Mouse (Mus musculus) spleen, adult 12 weeks (tissue): ENCODE measurements around the gene Spag5.
"Not testable (repeated sequence)": the region's sequence is repeated elsewhere in the genome, so short reads cannot be mapped to it uniquely, and the experiment has no call there.

Source experiments
- DNase-seq: peaks from one replicate; pipeline ENCODE4 v3.0.0; 2022; ENCODE audit warnings: low spot score

Spag5 gene

GRCm38 (mm10) chr11:78301357-78302084, at the start of gene Spag5:
Spag5 (plus strand) TSS chr11:78301529.
- peak; percentile 85 for DNase-seq

DNA sequence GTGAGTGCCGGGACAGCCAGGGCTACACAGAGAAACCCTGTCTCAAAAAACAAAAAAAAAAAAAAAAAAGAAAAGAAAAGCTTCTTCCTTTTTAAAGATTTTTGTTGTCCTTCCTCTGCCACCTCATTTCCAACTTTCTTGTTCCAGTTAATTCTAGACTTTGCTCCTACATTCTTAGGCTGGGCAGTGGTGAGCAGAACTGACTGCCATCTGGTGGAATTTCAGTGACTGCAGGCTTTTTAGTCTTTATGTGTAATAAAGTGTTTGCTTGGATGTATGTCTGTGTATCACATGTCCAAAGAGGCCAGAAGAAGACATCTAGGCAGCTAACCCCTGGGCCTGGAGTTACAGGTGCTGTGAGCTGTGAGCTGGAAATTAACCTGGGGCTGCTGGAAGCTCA, 44.7 kb upstream of the Spag5 start:
- no peak for DNase-seq

DNA sequence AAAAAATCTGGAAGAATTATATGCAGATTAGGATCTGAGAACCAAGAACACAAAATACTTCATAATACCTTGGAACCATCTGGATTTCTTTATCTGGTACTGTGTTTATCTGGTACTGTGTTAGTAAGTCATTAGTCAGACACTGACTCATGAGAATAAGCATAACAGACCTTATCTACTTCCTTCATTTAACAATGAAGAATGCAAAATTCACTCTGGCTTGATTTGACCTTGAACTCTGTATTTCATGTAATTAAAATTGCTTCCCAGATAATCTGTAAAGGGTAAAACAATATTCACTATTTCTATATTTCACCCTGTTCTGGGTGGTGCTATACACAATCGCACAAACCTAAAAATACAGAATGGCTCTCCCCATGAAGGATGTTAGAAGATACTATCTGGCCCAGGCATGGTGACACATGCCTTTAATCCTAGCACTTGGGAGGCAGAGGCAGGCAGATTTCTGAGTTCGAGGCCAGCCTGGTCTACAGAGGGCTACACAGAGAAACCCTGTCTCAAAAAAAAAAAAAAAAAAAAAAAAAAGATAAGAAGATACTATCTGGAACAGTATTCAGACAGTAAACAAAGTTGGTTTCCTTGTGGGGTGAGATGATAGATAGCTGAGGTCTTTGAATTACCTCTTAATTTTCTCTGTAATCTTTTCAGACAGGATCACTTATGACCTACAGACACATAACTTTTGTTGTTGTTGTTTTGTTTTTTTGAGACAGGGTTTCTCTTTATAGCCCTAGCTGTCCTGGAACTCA, 40.7 kb upstream of the Spag5 start:
- DNase-seq: no peak

DNA sequence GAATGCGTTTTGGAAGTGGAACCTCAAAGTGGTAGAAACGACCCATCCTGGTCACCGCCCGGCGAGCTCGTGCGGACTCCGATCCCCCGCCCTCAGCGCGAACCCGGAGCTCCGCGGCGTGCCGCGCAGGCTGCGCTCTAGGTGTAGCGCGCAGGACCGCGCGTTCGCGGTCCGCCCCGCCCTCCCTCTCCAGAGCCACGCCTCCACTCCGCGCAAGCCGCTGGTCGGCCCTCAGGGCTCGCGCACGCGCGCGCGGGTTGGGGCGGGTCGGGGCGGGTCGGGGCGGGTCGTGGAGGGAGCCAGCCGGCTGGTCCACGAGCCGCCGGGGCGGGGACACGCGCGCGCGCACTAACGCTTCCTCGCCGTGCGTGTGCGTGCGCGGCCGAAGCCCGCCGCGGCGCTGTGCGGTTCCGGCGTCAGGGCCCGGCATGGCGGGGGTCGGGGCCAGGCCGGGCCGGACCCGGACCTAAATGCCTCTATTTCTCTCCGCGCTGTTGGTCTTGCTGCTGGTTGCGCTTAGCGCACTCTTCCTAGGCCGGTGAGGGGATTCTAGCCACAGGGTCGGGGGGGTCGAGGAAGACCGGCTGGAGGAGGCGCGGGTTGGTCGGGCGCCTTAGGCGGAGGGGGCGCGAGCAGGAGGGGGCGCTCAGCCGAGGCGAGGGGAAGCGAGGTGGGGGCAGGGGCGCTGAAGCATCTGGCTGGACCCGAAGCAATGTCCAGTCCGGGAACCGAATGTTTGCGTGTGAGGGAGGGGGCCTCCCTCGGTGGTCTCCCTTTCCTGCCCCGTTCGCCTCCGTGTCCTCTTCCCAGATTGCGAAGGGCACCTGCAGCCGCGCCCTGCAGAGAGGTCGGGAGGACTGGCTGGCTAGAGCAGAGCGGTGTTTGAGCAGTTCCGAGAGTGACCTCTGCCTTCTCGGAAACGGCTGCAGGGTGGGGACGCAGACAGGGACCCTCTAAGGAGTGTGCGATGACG, 39.7 kb upstream of the Spag5 start, which contains the start of gene 2610507B11Rik:
Gene 2610507B11Rik, plus strand, starts transcription at position 373 of the 973 bp plus-strand sequence.
- DNase-seq: peak; percentile 89

GRCm38 (mm10) chr11:78262550-78262949, 38.8 kb upstream of the Spag5 start:
- DNase-seq: peak; percentile 17

DNA sequence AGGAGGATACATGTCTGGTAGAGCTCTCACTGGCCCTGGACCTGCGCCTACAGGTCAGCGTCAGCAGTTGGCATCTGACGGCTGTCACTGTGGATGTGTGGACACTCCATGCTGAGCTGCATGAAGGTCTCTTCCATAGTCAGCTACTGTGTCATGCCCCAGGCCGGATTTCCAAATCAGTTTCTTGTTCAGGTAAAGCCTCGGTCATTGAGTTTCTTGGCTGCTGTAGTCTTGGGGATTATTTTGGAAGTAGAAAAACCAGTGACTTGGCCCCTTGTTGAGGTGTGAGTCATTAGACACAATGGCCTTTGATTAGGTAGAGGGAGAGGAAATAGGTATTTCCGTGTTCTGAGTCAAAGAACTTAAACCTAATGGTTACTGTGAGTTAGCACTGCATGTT, 35.8 kb upstream of the Spag5 start:
- DNase-seq: no peak

- DNase-seq: no peak
Measured at GRCm38 (mm10) chr11:78271986-78272385, 29.3 kb upstream of the Spag5 start.

GRCm38 (mm10) chr11:78275596-78275995, 25.7 kb upstream of the Spag5 start:
- DNase-seq: no peak

- DNase-seq: not testable (repeated sequence)
Measured at GRCm38 (mm10) chr11:78276169-78276568, 25.2 kb upstream of the Spag5 start.

DNA sequence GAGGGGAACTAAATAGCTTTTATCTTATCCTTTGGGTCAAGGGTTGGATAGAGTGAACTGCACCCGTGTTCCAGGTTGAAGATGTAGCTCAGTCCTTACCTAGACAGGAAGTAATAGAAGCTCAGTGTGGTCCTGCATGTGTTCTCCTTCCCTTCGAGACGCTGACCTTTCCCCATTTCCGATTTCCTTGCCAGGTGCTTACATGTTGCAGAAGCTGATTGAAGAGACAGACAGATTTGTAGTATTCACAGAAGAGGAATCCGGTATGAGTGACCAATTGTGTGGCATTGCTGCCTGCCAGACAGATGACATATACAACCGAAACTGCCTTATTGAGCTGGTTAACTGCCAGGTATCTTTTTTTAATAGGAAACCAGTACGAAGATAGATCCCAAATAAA, 22.5 kb upstream of the Spag5 start:
- DNase-seq: no peak

GRCm38 (mm10) chr11:78279586-78279985, 21.7 kb upstream of the Spag5 start:
- no peak for DNase-seq

- DNase-seq: no peak
Measured at GRCm38 (mm10) chr11:78289146-78289763, 12.1 kb upstream of the Spag5 start.

- DNase-seq: no peak
Measured at GRCm38 (mm10) chr11:78290654-78291053, 10.7 kb upstream of the Spag5 start, which contains the start of gene BC030499. BC030499 (plus strand) TSS chr11:78290841.

DNA sequence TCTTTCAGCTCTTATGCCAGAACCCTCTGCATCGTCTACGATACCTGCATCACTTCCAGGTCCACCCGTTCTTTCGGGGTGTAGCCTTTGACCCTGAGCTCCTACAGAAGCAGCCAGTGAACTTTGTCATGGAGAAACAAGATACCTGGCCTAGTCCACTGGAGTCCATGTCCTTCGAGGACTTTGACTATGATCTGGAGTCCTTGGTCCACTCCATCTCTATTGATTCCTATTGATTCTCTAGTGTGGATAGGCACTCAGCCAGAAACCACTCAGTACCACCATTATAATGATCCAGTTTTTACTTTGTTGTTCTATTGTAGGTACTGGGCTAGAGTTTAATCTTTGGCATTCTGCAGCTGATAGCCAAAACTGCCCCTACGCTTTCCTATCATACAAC, 6.7 kb upstream of the Spag5 start:
- no peak for DNase-seq

DNA sequence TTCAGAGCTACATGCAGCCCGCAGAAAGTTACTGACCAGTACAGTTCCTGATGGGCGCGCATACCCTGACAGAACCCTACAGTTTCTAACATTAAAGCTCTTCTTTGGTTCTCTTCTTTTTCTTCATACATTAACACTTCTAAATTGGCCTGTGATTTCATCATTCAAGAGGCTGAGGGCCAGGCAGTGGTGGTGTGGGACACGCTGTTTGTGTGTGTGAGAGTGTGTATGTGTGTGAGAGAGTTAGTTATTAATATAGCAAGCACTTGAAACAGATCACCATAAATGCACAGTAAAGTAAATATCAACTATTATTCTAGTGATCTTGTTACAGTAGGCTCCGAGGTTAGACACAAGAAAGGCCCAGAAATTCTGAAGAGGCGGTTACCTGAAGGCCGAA, 412 bp upstream of the Spag5 start:
- DNase-seq: no peak

GRCm38 (mm10) chr11:78305272-78305671, 3.9 kb downstream of the Spag5 start:
- DNase-seq: no peak

- no peak for DNase-seq
Measured at GRCm38 (mm10) chr11:78310861-78311511, 9.7 kb downstream of the Spag5 start.

DNA sequence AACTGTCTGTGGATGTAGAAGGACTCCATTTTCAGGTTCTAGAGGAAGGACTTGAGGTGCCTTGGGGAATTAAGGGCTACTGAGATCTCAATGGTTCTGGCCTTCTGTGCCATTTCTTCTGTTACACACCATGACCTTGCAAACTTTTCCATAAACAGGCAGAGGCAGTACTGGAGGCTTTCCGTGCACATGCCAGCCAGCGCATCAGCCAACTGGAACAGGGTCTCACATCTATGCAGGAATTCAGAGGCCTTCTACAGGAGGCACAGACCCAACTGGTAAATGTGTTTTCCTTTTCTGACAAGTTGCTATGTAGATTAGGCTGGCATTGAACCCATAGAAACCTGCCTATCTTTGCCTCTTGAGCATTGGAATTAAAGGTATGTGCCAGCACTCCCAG, 12.3 kb downstream of the Spag5 start:
- no peak for DNase-seq

- no peak for DNase-seq
Measured at GRCm38 (mm10) chr11:78318411-78318810, 17.1 kb downstream of the Spag5 start.

DNA sequence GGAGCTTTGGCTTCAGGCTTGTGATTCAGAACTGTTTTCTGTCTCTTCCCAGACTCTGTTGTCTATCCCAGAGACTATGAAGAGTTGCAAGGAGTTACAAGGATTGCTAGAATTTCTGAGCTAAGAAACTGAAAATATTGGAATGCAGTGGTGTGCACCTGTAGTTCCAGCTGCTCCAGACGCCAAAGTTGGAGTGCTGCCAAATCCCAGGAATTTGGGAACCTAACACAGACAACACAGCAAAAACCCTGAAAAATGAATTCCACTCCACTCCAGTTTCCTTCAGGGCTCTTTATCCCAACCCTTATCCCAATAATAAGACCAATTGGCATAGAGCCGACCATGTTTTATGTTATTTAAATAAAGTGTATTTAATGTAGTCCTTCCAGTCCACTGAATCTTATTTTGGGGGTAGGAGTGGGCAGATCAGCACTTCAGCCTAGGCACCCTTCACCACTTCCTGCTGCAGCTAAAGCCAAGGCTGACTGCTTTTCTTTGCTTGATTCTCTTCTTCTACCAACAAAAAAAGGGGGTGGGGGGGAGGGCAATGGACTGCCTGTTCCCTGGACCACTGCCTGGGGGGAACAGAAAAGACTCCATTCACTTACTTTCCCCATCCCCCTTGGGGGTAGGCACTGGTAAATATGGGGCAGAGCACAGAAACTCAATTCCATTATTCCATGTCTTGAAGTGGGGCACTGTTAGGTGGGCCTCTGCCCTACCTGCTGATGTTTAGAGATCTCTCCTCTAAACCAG, 20.9 kb downstream of the Spag5 start:
- DNase-seq: no peak
